Mouse (Mus musculus): ENCODE results near the gene Trim29.

Gene Trim29

DNA sequence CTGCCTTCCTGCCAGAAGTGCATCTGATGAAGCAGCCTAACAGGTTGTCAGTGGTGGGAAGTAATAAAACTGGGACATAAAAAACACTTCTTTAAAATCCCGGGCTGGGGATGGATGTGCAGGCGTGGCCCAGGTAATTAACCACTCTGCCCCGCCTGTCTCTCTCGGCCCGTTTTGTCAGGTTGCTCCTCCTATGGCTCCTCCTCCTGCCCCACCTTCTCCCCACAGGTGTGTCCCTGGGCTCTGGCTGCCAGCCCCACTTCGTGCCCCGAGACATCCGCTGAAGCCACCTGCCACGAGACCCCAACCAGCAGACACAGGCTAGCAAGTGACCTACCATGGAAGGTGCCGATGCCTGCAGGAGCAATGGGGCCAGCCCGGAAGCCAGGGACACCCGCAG lies at the start of gene Trim29:
Trim29 (plus strand) TSS at position 311 of the 400 bp plus-strand sequence.
- DNase-seq (ENCODE audit: low spot score) = no peak

DNA sequence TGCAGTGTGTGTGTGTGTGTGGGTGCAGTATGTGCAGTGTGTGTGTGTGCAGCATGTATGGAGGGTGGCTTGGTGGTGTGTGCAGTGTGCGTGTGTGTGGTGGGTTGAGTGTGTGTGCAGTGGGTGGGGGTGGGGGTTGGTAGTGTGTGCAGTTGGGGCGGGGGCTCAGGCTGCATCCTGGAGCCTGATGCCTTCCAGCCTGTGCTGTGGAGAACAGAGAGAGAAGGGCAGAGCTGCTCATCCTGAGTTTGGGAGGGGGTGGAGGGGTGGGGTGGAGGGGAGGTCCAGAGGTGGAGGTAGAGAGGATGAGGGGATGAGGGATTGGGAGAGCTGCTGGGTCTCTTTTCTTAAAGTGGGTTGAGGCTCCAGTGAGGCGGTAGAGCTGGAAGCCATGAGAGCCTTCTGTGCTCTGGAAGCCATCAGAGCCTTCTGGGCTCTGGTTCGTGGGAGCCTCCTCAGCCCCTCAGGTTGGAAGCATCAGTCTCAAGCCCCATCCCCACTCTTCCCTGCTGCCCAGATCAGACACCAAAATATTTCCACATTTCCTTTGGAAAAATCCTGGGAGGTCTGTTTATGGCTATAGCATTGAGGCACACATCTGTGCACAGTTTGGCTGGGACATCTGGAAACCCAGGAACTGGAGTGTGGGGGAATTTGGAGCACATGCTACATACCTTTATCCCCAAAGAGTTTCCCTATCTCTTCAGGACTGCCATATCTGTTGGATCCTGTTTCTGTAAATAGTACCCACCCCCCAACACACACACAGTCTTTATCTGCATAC lies 49.3 kb upstream of the Trim29 start:
- DNase-seq (ENCODE audit: low spot score) = no peak

DNA sequence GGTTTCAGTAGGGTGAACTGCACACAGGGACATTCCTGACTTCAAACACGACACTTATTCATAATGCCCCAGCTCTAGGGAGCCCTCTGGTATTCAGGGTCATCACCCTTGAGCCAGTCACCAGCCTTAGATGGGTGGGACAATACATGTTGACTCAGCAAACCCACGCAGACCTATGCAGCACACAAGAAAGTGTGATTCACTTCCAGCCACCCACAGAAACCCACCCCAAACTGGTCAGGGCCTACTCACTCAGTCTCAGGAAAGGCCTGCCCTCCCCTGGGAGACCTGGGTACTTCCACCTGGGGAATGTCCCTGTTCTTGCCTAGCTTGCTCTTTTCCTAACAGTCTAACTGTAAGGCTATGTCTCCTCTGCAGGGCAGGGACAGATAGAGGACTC lies 48.7 kb upstream of the Trim29 start:
- DNase-seq (ENCODE audit: low spot score) = no peak

DNA sequence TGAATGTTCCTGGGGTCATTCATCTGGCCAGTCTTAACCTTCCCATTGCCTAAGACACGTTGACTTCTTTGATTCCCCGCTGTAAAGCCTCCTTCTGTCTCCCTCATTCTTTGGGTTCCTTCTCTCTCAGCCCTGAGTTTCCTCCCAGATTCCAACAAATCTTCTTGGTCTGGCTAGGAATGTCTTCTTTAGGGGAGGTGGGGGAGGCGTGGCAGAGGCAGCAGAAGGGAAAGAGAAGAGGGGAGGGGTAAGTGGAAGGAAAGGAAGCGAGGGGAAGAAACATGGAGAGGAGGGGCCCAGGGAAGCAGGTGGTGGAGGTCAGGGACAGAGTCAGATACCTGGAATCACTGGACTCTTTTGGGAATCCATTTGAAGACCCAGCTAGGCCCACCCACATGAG lies 48.3 kb upstream of the Trim29 start:
- DNase-seq (ENCODE audit: low spot score) = no peak

DNA sequence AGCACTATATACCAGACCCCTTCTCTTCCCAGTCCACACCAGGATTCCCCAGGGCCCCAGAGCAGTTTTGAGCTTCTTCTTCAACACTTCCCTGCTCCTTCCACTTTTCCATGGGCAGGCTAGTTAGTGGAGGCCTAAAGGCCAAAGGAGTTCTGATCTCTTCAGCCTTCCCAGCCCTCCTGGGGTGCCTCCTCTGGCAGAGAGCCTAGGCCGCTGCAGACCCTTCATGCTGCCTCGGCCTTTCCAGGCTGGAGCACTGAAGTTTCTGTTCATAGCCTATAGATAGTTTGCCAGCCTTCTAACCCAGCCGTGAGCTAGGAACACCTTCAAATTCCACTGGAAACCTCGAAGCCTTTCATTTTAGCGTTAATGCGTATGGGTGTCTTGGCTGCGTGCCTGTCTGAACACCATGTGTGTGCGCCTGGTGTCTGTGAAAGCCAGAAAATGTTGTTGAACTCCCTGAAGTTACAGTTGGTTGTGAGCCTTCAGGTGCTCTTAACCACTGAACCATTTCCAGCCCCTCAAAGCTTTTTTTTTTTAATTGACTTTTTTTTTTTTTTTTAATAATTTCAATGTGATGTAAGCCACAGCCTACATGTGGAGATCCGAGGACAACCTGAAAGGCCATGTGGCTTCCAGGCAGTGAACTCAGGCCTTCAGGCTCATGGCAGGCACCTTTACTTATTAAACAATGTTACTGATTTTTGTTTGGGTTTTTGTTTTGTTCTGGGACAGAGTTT lies 47.7 kb upstream of the Trim29 start:
- no peak for DNase-seq (ENCODE audit: low spot score)

DNA sequence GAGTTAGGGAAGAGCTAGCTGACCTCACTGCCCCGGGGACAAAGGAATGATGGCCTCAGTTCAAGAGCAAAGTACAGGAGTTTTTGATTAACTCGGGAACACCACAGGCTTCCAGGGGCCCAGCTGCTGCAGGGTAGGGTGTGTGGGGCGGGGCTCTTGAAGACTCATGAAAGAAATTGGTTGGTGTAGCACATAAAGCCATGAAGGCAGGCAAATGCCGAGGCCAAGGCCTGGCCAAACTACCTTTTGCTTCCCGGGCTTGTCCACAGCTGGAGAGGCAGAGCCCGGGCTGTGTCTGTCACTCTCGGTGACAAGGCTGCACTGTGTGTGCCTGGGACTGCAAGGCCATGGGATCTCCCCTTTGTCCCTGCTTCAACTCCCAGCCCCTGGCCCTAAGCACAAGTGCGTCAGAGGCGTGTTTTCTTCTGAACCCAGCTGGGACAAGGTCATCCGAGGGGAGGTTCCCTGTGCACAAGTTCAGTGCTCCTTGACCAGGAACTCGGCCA lies 46.6 kb upstream of the Trim29 start:
- DNase-seq (ENCODE audit: low spot score) = no peak

DNA sequence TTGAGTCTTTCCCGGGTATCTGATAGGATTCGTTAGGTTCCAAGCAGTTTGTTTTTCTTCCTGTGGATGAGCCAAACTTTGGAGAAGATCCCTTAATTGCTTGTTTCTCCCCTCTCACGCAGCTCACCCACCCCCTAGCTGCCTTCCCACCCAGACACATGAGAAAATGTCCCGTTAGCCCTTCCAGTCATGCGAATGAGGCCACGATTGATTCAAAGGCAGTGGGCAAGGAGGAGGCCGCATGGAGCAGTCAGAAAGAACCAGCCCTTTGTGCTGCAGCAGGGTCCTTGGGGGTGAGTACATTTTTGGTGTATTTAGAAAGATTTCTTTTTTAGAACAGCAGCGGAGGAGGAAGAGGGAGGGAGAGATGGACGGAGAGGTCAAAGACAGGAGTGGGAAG lies 45.5 kb upstream of the Trim29 start:
- no peak for DNase-seq (ENCODE audit: low spot score)

DNA sequence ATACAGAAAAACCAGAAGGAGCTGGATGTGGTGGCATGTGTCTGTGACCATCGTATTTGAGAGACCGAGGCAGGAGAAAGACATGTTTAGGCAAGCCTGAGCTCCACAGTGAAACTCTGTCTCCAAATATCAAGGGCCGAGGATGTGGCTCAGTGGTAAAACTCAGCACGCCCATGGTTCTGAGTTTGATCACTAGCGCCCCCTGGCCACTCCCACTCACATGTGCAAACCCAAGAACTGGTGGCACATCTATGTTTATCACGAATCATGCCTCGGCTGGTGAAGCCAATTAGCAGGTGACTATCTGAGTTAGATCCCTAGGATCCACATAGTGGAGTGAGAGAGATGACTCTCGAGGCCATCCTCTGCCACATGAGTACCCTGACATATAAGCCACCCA lies 43.3 kb upstream of the Trim29 start:
- DNase-seq (ENCODE audit: low spot score) = no peak

DNA sequence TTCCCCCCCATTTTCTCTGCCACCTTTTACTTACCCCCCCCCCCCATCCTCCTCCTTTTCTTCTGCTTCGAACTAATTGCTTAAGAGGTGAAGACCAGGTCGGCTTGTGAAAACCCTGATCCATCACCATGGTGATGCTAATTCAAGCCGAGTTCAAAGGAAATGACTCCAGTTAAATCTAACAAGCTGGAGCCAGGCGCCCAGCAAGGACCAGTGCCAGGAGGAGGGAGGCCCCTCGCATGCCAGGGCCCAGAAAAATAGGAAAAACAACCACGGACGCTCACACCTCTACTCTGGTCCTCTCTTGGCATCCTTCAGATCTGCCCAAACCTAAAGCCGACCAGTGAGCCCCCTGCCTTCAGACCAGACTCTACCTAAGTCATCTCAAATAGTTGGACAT lies 41.5 kb upstream of the Trim29 start:
- DNase-seq (ENCODE audit: low spot score) = no peak

DNA sequence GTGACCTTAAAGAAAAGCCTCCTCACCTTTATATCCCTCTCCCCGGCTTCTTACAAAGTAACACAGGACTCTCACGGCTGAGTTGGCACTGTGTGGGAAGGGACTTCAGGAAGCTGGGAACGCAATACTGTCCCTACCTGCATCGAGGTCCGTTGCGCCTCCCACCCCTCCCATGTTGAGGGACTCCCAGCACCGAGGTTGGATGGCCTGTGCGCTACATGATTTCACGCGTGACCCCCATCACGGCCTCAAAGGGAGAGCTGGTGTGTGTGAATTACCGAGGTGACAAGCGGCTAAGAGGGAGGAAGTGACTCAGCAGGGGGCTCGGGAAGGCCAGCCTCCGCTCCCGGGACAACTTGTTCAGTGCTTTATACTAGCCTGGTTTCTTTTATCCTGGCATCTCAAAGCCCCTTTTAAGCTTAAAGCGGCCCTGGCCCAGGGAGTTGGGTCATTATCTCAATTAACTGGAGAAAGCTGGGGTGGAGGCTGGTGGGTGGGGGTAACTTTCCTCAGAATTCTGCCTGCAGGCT lies 39.9 kb upstream of the Trim29 start:
- no peak for DNase-seq (ENCODE audit: low spot score)

DNA sequence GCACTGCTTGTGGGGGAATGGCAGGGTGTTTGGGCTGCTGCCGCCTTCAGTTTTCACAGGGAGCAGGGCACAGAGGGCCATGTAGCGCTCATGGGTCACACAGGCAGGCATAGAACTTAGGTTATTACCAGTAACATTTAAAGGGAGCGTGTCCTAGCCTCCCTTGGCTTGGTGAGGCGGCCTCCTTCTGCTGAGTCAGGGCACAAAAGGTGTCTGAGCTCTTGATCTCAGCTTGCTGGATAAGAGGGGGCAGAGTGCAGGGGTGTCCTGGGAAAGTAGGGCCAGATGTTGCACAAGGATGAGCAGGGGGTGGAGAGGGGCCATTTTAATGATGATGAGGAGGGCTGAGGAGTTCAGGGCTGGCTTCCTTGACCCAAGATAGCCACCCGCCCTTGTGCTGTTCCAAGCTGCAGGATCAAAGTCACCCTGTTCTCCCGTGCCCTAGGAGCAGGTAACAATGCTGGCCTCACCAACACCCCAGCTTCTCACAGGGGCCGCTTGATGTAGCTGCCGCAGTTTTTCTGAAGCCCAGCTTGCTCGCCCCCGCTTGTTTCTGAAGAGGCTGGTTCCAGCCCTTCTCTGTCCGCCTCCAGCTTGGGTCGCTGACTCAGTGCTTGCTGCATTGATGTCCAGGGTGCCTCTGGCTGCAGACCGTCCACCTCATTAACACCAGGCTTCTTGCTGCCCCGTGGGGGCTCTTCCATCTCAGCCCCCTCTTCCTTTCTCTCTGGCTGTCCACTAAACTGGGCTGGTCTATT lies 38.7 kb upstream of the Trim29 start:
- DNase-seq (ENCODE audit: low spot score) = no peak

DNA sequence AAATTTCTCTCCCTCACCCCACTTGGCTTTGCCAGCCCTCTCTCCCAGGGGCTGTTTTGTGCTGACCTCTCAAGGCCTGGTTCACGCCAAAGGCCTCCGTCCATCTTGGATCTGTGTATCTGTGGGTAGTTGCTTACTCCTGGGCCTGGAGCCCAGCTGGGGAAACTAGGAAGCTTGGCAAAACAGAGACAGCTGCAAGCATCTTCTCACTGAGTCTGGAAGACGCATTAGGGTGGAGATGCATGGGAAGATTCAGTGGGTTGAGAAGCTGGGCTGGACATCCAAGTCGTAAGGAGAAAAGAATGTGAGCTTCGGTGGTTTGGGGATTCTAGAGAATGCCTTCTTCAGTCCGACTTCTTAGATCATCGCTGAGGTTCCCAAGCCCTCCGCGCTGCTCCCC lies 36.9 kb upstream of the Trim29 start:
- no peak for DNase-seq (ENCODE audit: low spot score)

DNA sequence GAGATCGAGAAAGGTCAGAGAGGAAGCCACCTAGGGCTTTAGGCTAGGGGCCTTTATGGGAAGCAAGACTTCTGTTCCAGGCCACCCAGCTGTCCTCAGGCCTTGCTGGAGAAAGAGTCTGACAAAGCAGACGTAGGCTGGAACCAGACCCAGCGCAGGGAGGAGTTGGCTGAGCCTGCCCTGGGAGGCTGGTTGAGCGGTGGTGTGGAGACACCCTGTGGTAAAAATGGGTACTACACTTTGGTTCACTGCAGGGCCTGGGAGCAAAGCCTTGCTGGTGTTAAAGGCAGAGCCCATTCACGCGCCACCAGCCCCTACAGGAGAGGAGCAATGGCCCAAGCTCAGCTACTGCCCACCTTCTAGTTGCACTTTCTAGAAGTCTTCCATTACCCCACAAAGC lies 26.4 kb upstream of the Trim29 start:
- peak; percentile 47 for DNase-seq (ENCODE audit: low spot score)

DNA sequence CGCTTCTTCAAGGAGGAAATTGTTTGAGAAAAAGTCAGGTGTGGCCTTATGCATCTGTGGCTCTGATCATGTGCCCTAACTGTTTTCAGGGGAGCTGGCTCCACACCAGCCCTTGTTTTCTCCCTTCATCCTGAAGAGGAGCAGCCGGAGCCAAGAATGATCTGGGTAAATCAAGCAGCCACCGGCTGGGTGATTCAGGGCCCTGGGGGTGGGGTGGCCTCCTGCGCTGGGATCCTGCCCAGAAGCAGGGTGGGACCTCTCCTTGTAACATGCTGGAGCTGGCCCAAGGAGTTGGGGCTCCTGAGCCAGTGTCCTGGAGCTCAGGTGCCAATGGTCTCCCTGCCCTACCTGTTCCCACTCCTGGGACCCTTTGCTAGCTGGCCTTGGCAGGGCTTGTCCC lies 25.4 kb upstream of the Trim29 start:
- DNase-seq (ENCODE audit: low spot score) = no peak

DNA sequence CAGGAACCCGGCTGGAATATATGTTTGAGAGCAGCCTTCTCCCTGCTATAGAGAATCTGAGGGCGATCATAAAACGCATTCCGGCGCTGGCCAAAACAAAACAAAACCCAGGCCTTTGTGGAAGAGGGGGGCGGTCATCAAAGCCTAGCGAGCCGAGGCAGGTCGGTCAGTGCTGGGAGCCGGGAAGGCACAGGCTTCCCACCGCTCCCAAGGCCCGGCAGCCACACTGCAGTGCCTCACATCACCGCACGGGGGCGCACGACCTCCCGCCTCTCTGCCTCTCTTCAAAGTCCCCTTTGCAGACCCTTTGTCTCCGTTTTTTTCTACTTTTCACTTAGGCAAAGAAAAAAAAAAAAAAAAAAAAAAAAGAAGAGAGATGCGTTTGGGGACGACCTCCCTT lies 23.8 kb upstream of the Trim29 start:
- no peak for DNase-seq (ENCODE audit: low spot score)

DNA sequence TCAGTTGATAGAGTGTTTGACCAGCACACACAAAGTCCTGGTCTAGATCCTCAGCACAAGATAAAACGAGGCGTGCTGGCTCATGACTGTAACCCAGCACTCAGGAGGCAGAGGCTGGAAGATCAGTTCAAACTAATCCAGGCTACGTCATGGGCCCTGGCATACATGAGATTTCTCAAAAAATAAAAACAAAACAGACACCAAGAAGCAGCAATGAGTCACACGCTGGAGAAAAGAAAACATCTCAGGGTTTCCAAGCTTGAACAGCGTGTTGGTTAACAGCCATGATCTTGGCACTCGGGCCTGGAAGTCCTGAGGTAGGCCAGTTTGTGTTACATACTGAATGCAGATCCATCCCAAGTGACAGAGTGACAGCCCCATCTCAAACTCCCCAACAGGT lies 17.6 kb upstream of the Trim29 start:
- DNase-seq (ENCODE audit: low spot score) = no peak

DNA sequence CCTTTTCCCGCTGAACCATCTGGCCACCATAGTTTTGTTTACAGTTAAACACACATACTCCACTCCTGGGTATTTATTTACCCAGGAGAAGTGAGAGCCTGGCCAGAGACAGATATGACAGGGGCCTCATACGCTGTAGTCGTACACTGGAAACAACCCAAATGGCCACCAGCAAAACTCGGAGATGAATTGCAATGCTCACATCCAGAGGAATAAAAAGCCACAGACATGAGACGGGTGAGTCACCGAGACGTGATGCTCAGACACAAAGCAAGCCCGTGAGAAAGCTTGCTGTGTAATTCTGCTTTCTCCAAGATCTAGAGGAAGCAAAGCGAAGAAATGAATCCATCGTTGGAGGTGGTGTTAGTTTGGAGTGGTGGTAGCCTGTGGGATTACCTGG lies 10.3 kb upstream of the Trim29 start:
- DNase-seq (ENCODE audit: low spot score) = no peak

DNA sequence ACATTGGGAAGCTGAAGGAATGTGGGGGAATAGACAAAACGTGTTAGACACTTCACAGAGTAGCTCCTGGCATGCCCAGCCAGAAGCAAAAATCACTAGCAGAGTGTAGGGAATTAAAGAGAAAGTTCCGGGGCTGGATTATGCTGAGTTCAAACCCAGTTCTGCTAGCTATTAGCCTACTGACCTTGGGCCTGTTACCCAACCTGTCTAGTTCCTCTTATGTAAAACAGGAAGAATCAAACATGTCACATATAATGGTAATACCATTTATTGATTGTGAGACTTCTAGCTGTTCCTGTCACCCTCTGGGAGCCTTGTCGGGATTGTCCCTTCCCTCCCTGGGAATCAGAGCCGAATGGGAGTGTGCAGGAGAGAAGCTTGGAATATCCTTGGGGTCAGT lies 7.7 kb upstream of the Trim29 start:
- no peak for DNase-seq (ENCODE audit: low spot score)

DNA sequence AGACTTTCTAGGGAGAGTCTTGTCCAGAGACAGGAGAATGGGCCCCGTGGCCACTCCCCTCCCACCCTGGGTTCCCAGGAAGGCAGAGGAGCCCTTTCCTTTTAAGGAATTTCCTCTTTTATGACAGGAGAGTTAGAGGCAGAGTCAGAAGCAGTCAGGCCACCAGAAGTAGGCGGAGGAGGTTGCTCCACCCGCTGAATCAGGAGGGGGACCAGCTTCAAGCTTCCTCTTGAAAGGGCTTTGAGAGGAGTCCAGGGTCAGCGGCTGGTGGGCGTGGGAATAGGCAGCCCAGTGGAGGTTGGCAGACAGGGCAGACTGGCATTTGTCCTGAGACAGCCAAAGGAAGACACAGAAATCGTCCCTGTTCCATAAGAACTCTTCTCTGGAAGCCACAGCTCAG lies 4.8 kb upstream of the Trim29 start:
- DNase-seq (ENCODE audit: low spot score) = no peak

DNA sequence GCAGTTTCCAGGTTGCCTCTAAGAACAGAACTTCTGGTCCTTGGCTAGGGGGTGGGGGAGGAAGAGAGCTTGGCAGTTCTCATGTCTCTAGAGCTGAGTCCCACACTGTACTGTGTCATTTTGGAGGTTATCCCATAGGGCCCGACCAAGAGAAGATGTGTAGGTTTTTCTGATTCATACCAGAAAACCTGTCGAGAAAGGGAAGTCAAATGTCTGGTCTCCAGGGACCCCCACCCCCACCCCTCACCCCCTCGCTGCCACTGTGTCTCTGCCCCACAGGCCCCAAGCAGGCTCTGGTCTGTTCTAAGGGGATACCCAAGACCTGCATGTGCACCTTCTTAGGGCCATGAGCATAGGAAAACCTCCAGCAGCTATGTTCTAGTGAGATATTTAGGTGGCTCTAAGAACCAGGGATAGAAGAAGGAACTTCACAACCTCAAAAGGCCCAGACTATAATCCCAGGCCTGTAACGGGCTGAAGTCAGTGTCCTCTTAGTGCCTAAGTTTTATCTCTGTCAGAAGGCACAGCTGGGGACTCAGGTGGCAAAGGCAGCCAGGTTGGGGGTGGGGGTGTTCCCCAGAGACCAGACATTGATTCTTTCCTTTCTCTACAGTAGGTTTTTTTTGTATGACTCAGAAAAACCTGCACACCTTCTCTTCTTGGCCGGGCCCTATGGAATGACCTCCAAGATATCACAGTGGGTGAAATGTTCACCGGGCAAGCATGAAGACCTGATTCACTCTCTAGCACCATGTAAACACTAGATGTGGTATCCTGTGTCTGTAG lies 1.4 kb upstream of the Trim29 start:
- DNase-seq (ENCODE audit: low spot score) = no peak

DNA sequence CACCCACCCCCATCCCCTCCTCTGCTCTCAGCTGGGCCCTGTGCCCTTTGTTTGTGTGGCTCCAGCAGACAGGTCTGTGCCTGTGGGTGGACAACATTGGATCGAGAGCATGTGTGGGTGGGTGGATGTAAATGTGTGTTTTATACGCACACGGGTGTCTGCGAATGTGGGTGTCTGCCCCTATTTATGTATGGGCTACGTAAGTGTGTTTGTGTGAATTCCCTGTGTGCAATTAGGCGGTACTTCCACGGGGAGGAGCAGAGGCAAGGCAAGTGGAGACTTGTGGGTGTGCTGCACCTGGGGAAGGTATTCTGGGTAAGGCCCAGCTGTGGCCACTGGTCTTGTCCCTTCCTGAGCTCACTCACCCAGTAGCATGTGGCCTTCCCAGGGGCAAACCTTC lies 1.5 kb downstream of the Trim29 start:
- no peak for DNase-seq (ENCODE audit: low spot score)

DNA sequence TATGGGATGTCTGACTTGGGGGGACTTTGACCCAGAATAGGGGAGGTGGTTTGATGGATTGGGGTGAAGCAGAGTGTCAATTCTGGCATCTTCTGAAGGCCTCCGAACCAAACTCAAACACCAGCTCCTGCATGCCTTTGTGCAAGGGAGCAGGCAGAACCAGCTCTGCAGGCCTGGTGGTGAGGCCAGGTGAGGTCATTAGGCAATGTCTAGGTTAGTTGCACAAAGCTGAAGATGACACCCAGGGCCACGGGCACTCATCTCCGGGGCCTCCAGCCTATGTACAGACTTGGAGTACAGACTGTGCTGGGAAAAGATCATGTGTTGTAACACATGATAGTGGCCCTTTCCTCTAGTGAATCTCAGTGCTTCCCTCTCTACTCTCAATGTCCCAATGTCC lies 3.2 kb downstream of the Trim29 start:
- DNase-seq (ENCODE audit: low spot score) = no peak

Data from MN1 (cell line).